Comparison of ENCODE assay signal across 14 mouse cellular contexts in genomic region chr1:131276831-131277230, GRCm38 (mm10). TPM values are rescaled to one million over a fixed set of nuclear protein-coding genes. Genes with fewer than 3 reads are reported as not detected.
DNase-seq lines count a peak whose midpoint lies in the region; ATAC-seq and TF ChIP-seq lines count a peak whose summit lies in the region.
"Had no signal": no experiment of that assay in that cellular context is flagged by ENCODE, and none has a peak within 500 bp of the region (broad histone marks: within the 10 kb centered on the region; RNA-seq: fewer than 3 reads in every experiment).

No protein-coding gene starts in this region.

- no peak overlapping the region; the same call in 1 of the 2 replicates for H3K9ac ChIP-seq in kidney, embryonic 15.5 days
- H3K9ac ChIP-seq in liver, embryonic 13.5 days = peak overlapping the region; percentile 50; the same call in 1 of the 2 replicates
- no peak overlapping the region for H3K9ac ChIP-seq in hindbrain, postnatal 0 days (replicated peaks; ENCODE audit: low read length)
- H3K9ac ChIP-seq: embryonic facial prominence, embryonic 12.5 days; forebrain, postnatal 0 days; hindbrain, embryonic 12.5 days; midbrain, embryonic 12.5 days had no signal

- H3K36me3 ChIP-seq in kidney, embryonic 15.5 days = no peaks in the 10 kb centered on the region
- H3K36me3 ChIP-seq in liver, embryonic 13.5 days = no peaks in the 10 kb centered on the region
- no peaks in the 10 kb centered on the region for H3K36me3 ChIP-seq in hindbrain, postnatal 0 days (ENCODE audit: insufficient read depth, low read length)
- H3K36me3 ChIP-seq: embryonic facial prominence, embryonic 12.5 days; hindbrain, embryonic 12.5 days; midbrain, embryonic 12.5 days had no signal

- H3K9me3 ChIP-seq in kidney, embryonic 15.5 days (replicated peaks) = no peaks in the 10 kb centered on the region
- H3K9me3 ChIP-seq in liver, embryonic 13.5 days (replicated peaks) = no peaks in the 10 kb centered on the region
- no peaks in the 10 kb centered on the region for H3K9me3 ChIP-seq in hindbrain, postnatal 0 days (ENCODE audit: low read length)
- H3K9me3 ChIP-seq: embryonic facial prominence, embryonic 12.5 days; hindbrain, embryonic 12.5 days; midbrain, embryonic 12.5 days had no signal

- no peak for TF ChIP-seq CTCF in hindbrain, postnatal 0 days (IDR thresholded peaks at IDR 0.05; ENCODE audit: low read depth)

- peaks cover 36% of the 10 kb centered on the region for H3K4me1 ChIP-seq in kidney, embryonic 15.5 days
- H3K4me1 ChIP-seq in liver, embryonic 13.5 days (replicated peaks) = peaks cover 33% of the 10 kb centered on the region
- H3K4me1 ChIP-seq in hindbrain, postnatal 0 days (ENCODE audit: insufficient read depth, low read length) = no peaks in the 10 kb centered on the region
- H3K4me1 ChIP-seq: hindbrain, embryonic 12.5 days; midbrain, embryonic 12.5 days had no signal

- ATAC-seq in kidney, embryonic 15.5 days (replicated peaks; ENCODE audit: low FRiP score) = 0 out of 2 replicates have a peak, but pooled peaks have one; percentile 34
- peak; percentile 60 for ATAC-seq in liver, embryonic 13.5 days (ENCODE audit: low read depth)
- ATAC-seq in erythroid progenitor cell, adult 5-6 weeks (replicated peaks; ENCODE audit: low FRiP score, poor library complexity, severe bottlenecking) = no peak
- no peak for ATAC-seq in hindbrain, postnatal 0 days
- ATAC-seq: forebrain, postnatal 0 days had no signal

- H3K4me3 ChIP-seq in kidney, embryonic 15.5 days (replicated peaks) = no peak overlapping the region
- H3K4me3 ChIP-seq in liver, embryonic 13.5 days (replicated peaks) = peak overlapping the region; percentile 34
- no peak overlapping the region for H3K4me3 ChIP-seq in hindbrain, postnatal 0 days (ENCODE audit: low read length)
- H3K4me3 ChIP-seq: embryonic facial prominence, embryonic 12.5 days; hindbrain, embryonic 12.5 days; midbrain, embryonic 12.5 days had no signal

- H3K27me3 ChIP-seq in kidney, embryonic 15.5 days = 0 out of 2 replicates have a peak, but pooled peaks cover 4% of the 10 kb centered on the region
- H3K27me3 ChIP-seq in liver, embryonic 13.5 days = no peaks in the 10 kb centered on the region
- no peaks in the 10 kb centered on the region for H3K27me3 ChIP-seq in hindbrain, postnatal 0 days (ENCODE audit: insufficient read depth, low read length)
- H3K27me3 ChIP-seq: embryonic facial prominence, embryonic 12.5 days; hindbrain, embryonic 12.5 days had no signal

- H3K27ac ChIP-seq in kidney, embryonic 15.5 days = no peak overlapping the region
- H3K27ac ChIP-seq in liver, embryonic 13.5 days = peak overlapping the region; percentile 75
- no peak overlapping the region for H3K27ac ChIP-seq in hindbrain, postnatal 0 days
- H3K27ac ChIP-seq: embryonic facial prominence, embryonic 12.5 days; hindbrain, embryonic 12.5 days; midbrain, embryonic 12.5 days had no signal

- no peak overlapping the region for H3K4me2 ChIP-seq in kidney, embryonic 15.5 days
- peak overlapping the region; percentile 49 for H3K4me2 ChIP-seq in liver, embryonic 13.5 days
- H3K4me2 ChIP-seq in hindbrain, postnatal 0 days (ENCODE audit: low read depth, low read length) = no peak overlapping the region
- H3K4me2 ChIP-seq: embryonic facial prominence, embryonic 12.5 days; hindbrain, embryonic 12.5 days; midbrain, embryonic 12.5 days had no signal

- DNase-seq in 3T3-L1 (ENCODE audit: low read depth, low spot score) = peak; percentile 28
- DNase-seq in 416B (ENCODE audit: low read depth) = peak; percentile 68
- no peak for DNase-seq in liver, embryonic 13.5 days
- DNase-seq in spleen, postnatal 10 days (ENCODE audit: low spot score in 2 of 2) = no peak
- no peak for DNase-seq in hindbrain, postnatal 0 days (ENCODE audit: low spot score)
- DNase-seq in urinary bladder, postnatal 10 days (ENCODE audit: low spot score) = no peak
- DNase-seq: forebrain, postnatal 0 days; layer of hippocampus, postnatal 36 days; right cerebral cortex, postnatal 4 days had no signal

RNA-seq across cellular contexts. Expression of gene Ikbke, which starts 2.6 kb away (rescaled TPM):
- polyA plus RNA-seq in kidney, embryonic 15.5 days (2015; fragmentation: Nextera tagmentation; extraction: Ambion mirVana) = 3.2 and 4.0 TPM in 2 replicates
- 4.9 and 5.5 TPM in 2 replicates for polyA plus RNA-seq in liver, embryonic 13.5 days (2015; fragmentation: Nextera tagmentation; extraction: Ambion mirVana)
- 2.5 and 18.4 TPM in 2 replicates for total RNA-seq in erythroid progenitor cell, adult 5-6 weeks (2015; ENCODE audit: low replicate concordance)
- total RNA-seq in erythroid progenitor cell, adult 5-6 weeks (2017; ENCODE audit: low replicate concordance) = 4.8 and 6.7 TPM in 2 replicates
- total RNA-seq in hindbrain, postnatal 0 days (2014; rRNA removed) = 0.75 and 1.5 TPM in 2 replicates
- polyA plus RNA-seq in hindbrain, postnatal 0 days (2015; fragmentation: Nextera tagmentation; extraction: Ambion mirVana) = 1.2 TPM in 2 replicates

RNA-seq across cellular contexts. Expression of gene Rassf5, which starts 31.8 kb away (rescaled TPM):
- polyA plus RNA-seq in kidney, embryonic 15.5 days (2015; fragmentation: Nextera tagmentation; extraction: Ambion mirVana) = 2.8 and 2.9 TPM in 2 replicates
- 3.9 and 4.7 TPM in 2 replicates for polyA plus RNA-seq in liver, embryonic 13.5 days (2015; fragmentation: Nextera tagmentation; extraction: Ambion mirVana)
- total RNA-seq in erythroid progenitor cell, adult 5-6 weeks (2015; ENCODE audit: low replicate concordance) = 12.6 and 14.7 TPM in 2 replicates
- total RNA-seq in erythroid progenitor cell, adult 5-6 weeks (2017; ENCODE audit: low replicate concordance) = 5.0 and 17.8 TPM in 2 replicates
- 12.9 and 41.5 TPM in 2 replicates for total RNA-seq in hindbrain, postnatal 0 days (2014; rRNA removed)
- 8.1 and 8.3 TPM in 2 replicates for polyA plus RNA-seq in hindbrain, postnatal 0 days (2015; fragmentation: Nextera tagmentation; extraction: Ambion mirVana)

Comparison
In these comparisons a context has a peak if more than half of its experiments do, and no peak if none do; other contexts are left out.
1. DNase-seq: peak in 3T3-L1 (single experiment) and 416B (single experiment); none in liver, embryonic 13.5 days (single experiment), spleen, postnatal 10 days (0 of 2), hindbrain, postnatal 0 days (single experiment) and urinary bladder, postnatal 10 days (single experiment).
2. ATAC-seq: peak in kidney, embryonic 15.5 days (single experiment) and liver, embryonic 13.5 days (single experiment); none in erythroid progenitor cell, adult 5-6 weeks (single experiment) and hindbrain, postnatal 0 days (single experiment).